Mouse (Mus musculus) thymus, adult 2 months (tissue): ENCODE measurements around the gene Hoxa9. TPM values are rescaled to one million over a fixed set of nuclear protein-coding genes. Genes with fewer than 3 reads are reported as not detected.

Source experiments
- DNase-seq: peaks from one replicate; pipeline ENCODE4 v3.0.0; 2021
- H3K27ac ChIP-seq: fragments of 200-500 bp; 2 replicates; pipeline ENCODE4 v1.5.1; 2012; ENCODE audit warnings: low read length, control low read depth; ENCODE audit not compliant: control insufficient read depth, insufficient read depth
- H3K27me3 ChIP-seq: fragments of 200-500 bp; 2 replicates; pipeline ENCODE4 v1.6.1; 2012; ENCODE audit warnings: mild to moderate bottlenecking, low read length, moderate library complexity, mixed read lengths; ENCODE audit not compliant: control insufficient read depth, insufficient read depth
- H3K36me3 ChIP-seq: fragments of 200-500 bp; 2 replicates; pipeline ENCODE4 v1.6.1; 2012; ENCODE audit warnings: mild to moderate bottlenecking, low read length, moderate library complexity; ENCODE audit not compliant: control insufficient read depth, insufficient read depth
- H3K4me1 ChIP-seq: fragments of 200-500 bp; replicated peaks from 2 replicates; pipeline ENCODE4 v1.6.1; 2012; ENCODE audit warnings: low read length; ENCODE audit not compliant: control insufficient read depth, insufficient read depth
- H3K4me3 ChIP-seq: fragments of 200-500 bp; 2 replicates; pipeline ENCODE4 v1.5.1; 2012; ENCODE audit warnings: mild to moderate bottlenecking, low read length, control low read depth, moderate library complexity; ENCODE audit not compliant: control insufficient read depth, insufficient read depth
- CTCF ChIP-seq: fragments of 200-500 bp; IDR thresholded peaks from 2 replicates; pipeline ENCODE4 v1.5.1; 2012; ENCODE audit warnings: mild to moderate bottlenecking, control low read depth, low read length, moderate library complexity, borderline replicate concordance; ENCODE audit not compliant: control insufficient read depth, poor library complexity, insufficient read depth; ENCODE audit errors: extremely low read depth
- POLR2A ChIP-seq: fragments of 200-500 bp; IDR thresholded peaks from 2 replicates; pipeline ENCODE4 v1.6.1; 2012; ENCODE audit warnings: mild to moderate bottlenecking, low read length, control low read depth, moderate library complexity; ENCODE audit not compliant: control insufficient read depth, poor library complexity, insufficient read depth; ENCODE audit errors: extremely low read depth
- WGBS: fragments of 180-500 bp; shearing (Covaris S2); methylation state at CpG from one replicate; pipeline ENCODE4 v1.1.7; 2018; 5-methylcytosine and 5-hydroxymethylcytosine counted together
- polyA plus RNA-seq: library from polyadenylated mRNA; depleted of rRNA; stranded (reverse); fragments of >200 nt; gene quantifications from 2 replicates; pipeline ENCODE4 v1.2.3, GENCODE M21; 2012

The Hoxa9 gene
- polyA plus RNA-seq, 1 experiment = 0.26 TPM

DNA sequence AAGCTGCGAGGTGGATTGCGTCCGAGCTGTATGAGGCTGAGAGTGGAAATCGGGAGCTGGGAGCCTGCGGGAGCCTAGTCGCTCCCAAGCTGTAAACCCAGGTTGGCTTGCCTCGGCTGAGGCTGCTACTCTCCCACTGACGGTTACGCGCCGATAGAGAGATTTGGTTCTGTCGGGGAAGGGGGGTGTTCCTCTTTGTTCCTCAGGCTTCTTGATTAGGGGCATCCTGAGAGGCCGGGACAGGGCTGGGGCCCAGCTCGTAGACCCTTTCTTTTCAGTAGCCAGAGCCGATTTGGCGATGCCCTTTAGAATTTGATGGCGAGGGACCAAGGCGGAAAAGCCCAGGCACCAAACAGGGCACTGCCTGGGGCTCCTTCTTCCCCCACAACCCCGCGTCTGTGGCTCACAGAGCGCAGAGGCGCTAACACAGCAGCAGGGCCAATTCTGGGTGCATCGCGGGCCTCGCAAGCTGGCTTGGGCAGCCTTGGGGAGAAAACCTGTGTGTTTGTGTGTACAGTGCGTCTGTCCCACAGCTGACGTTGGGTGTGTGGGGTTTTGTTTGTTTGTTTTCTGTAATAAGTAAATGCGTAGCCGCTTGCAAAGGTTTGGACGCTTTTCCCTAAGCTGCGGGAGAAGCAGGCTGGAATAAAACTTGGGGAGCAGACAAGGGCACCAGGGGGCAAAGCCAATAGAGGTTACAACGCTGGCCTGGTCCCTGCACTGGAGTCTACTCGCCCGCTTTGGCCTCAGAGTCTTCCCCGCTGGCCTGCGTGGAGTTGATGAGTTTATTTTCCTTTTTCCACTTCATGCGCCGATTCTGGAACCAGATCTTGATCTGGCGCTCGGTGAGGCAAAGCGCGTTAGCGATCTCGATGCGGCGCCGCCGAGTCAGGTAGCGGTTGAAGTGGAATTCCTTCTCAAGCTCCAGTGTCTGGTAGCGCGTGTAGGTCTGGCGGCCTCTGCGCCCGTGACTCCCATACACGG lies 25.0 kb downstream of the Hoxa9 start:
- no peaks in the 10 kb centered on the region for H3K36me3 ChIP-seq
- WGBS = 94% methylated on average over 55 of the region's 55 CpGs
- no peak overlapping the region for H3K27ac ChIP-seq
- TF ChIP-seq POLR2A = no peak
- no peak for TF ChIP-seq CTCF
- H3K4me1 ChIP-seq = peaks cover 3% of the 10 kb centered on the region
- no peak overlapping the region for H3K4me3 ChIP-seq
- peaks cover 4% of the 10 kb centered on the region; the same call in 1 of the 2 replicates for H3K27me3 ChIP-seq
- DNase-seq = no peak

DNA sequence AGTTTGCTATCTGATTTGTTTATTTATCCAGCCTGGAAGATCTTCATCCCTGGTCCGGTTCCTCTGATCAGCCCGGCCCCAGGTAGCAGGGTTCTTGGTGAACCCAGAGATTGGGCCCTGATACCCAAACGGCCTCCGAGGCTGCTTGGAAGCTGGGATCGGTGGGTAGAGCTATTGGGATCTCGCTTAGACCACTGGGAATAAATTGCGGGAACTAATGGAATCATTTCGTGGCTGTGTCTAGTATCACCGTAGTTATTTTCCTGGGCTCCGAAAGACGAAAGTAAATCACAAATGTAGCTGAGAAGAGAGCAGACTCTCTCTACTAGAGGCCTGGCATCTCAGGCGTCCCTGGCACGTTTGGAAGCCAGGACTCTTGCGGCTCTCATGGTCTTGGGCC lies 25.7 kb downstream of the Hoxa9 start:
- TF ChIP-seq CTCF = no peak
- no peak for TF ChIP-seq POLR2A
- no peak for DNase-seq
- Histone ChIP-seq H3K4me3 (no peak overlapping the region), H3K27ac (no peak overlapping the region), H3K36me3 (no peaks in the 10 kb centered on the region), H3K27me3 (peaks cover 4% of the 10 kb centered on the region; the same call in 1 of the 2 replicates), H3K4me1 (peaks cover 3% of the 10 kb centered on the region)
- WGBS = 95% methylated on average over 14 of the region's 14 CpGs

DNA sequence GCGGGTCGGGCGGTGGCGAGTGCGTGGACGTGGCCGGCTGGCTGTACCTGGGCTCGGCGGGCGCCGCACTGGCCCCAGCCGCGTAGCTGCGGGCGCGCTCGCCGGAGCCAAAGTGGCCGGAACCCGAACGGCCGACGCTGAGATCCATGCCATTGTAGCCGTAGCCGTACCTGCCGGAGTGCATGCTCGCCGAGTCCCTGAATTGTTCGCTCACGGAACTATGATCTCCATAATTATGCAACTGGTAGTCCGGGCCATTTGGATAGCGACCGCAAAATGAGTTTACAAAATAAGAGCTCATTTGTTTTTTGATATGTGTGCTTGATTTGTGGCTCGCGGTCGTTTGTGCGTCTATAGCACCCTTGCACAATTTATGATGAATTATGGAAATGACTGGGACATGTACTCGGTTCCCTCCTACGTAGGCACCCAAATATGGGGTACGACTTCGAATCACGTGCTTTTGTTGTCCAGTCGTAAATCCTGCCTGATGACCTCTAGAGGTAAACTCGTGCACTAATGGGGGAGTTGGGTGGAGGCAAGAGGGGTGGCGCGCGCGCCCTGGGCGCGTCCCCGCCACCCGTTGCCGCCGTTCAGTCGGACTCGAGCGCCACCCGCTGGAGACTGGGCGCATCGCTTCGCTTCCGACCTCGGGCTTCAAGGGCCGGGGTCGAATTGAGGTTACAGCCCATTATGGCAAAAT lies 26.7 kb downstream of the Hoxa9 start, which contains the start of gene Hoxa5:
TSS of gene Hoxa5 (minus strand) at position 538 of the 703 bp plus-strand sequence.
- 87% methylated on average over 65 of the region's 65 CpGs for WGBS
- TF ChIP-seq POLR2A (no peak), CTCF (no peak)
- no peak for DNase-seq
- Histone ChIP-seq H3K27ac (no peak within 1 kb of the TSS), H3K4me1 (peaks cover 3% of the 10 kb centered on the region), H3K27me3 (peaks cover 3% of the 10 kb centered on the region; the same call in 1 of the 2 replicates), H3K36me3 (no peaks in the 10 kb centered on the region), H3K4me3 (no peak within 1 kb of the TSS)

DNA sequence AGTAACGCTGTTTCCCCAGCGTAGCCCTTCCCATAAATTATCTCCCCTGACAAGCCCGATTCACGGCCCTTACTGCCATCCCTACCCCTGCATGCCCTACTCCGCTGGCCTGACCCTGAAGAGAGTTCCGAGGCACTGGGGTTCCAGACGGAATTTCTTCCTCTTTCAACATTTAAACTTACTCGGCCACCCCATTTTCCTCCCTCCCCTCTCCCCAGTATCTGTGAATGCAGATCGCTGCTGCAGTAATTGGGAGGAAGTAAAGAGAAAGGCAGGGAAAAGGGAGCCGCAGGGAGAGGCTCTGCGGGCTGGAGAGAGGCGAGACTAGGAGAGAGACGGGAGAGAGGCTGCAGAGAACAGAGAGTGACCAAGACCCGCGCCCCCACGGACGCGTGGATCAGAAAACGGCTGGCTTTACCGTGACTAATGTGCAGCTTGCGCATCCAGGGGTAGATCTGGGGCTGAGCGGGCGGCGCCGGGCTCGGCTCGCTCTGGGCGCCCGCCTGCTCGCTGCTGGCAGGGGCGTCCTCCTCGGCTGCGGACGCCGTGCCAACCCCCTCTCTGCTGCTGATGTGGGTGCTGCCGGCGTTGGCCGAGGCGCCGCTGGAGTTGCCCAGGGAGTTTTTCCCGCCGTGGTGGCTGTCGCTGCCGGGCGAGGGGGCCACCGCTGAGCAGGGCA lies 27.4 kb downstream of the Hoxa9 start:
- Histone ChIP-seq H3K4me1 (no peaks in the 10 kb centered on the region), H3K27ac (no peak overlapping the region), H3K4me3 (no peak overlapping the region), H3K36me3 (no peaks in the 10 kb centered on the region), H3K27me3 (no peaks in the 10 kb centered on the region; the same call in 1 of the 2 replicates)
- no peak for DNase-seq
- 89% methylated on average over 46 of the region's 46 CpGs for WGBS
- no peak for TF ChIP-seq CTCF
- TF ChIP-seq POLR2A = no peak

DNA sequence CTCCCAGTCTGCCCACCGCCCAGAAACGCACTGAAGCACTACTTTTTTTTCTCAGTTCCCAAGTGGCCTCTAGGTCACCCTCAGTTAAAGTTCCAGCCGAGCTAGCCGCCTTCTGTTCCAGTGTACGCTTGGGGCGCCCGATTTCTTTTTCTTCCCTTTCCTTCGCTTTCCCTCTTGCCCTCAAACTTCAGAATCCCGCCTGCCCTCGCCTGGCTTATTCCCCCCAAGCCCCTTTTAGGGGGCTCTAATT lies 27.8 kb downstream of the Hoxa9 start:
- TF ChIP-seq POLR2A (no peak), CTCF (no peak)
- DNase-seq = no peak
- no peaks in the 10 kb centered on the region for H3K36me3 ChIP-seq
- no peaks in the 10 kb centered on the region; the same call in 1 of the 2 replicates for H3K27me3 ChIP-seq
- no peak overlapping the region for H3K4me3 ChIP-seq
- H3K4me1 ChIP-seq = no peaks in the 10 kb centered on the region
- WGBS = 93% methylated on average over 10 of the region's 10 CpGs
- H3K27ac ChIP-seq = no peak overlapping the region
